Mouse (Mus musculus) liver, postnatal 0 days (tissue): ENCODE measurements around the gene Ndc1.

ENCODE experiments used
- CTCF ChIP-seq: sonication (generic); IDR thresholded peaks from 2 replicates; pipeline ENCODE4 v1.5.1; 2016; ENCODE audit warnings: antibody characterized with exemption, low read depth
- EP300 ChIP-seq: IDR thresholded peaks from 2 replicates; pipeline ENCODE4 v1.6.1; 2016; ENCODE audit warnings: antibody characterized with exemption, low read depth, mild to moderate bottlenecking

GRCm38 (mm10) chr4:107387465-107387864 lies 19.9 kb downstream of the Ndc1 start:
- no peak for TF ChIP-seq CTCF
- TF ChIP-seq EP300: no peak
